Mouse (Mus musculus) hindbrain, embryonic 15.5 days (tissue): ENCODE results near the gene Mgat4e. TPM values are rescaled to one million over a fixed set of nuclear protein-coding genes. Genes with fewer than 3 reads are reported as not detected.
"Not testable (repeated sequence)": the region's sequence is repeated elsewhere in the genome, so short reads cannot be mapped to it uniquely, and the experiment has no call there.

Source experiments
- ATAC-seq: fragments of 200-750 bp; cut with Nextera tagmentation; 2 replicates; pipeline ENCODE4 v1.8.0; 2017; ENCODE audit warnings: low read depth, moderate number of reproducible peaks, moderate TSS enrichment; ENCODE audit not compliant: low FRiP score
- H3K27ac ChIP-seq: fragments of 300-500 bp; sonication (generic); replicated peaks from 2 replicates; pipeline ENCODE4 v1.5.1; 2015; ENCODE audit warnings: mild to moderate bottlenecking, inconsistent platforms
- H3K27me3 ChIP-seq: fragments of 300-500 bp; sonication (generic); 2 replicates; pipeline ENCODE4 v1.6.1; 2015; ENCODE audit warnings: control low read depth, inconsistent platforms
- H3K36me3 ChIP-seq: fragments of 300-500 bp; sonication (generic); 2 replicates; pipeline ENCODE4 v1.6.1; 2015; ENCODE audit warnings: control low read depth, inconsistent platforms
- H3K4me1 ChIP-seq: fragments of 300-500 bp; sonication (generic); replicated peaks from 2 replicates; pipeline ENCODE4 v1.6.1; 2015; ENCODE audit warnings: control low read depth, inconsistent platforms
- H3K4me2 ChIP-seq: fragments of 300-500 bp; sonication (generic); 2 replicates; pipeline ENCODE4 v1.6.1; 2015; ENCODE audit warnings: moderate library complexity, mild to moderate bottlenecking, inconsistent platforms
- H3K4me3 ChIP-seq: fragments of 300-500 bp; sonication (generic); 2 replicates; pipeline ENCODE4 v1.5.1; 2015; ENCODE audit warnings: mild to moderate bottlenecking, inconsistent platforms
- H3K9ac ChIP-seq: fragments of 300-500 bp; sonication (generic); 2 replicates; pipeline ENCODE4 v1.6.1; 2015; ENCODE audit warnings: inconsistent platforms
- H3K9me3 ChIP-seq: fragments of 300-500 bp; sonication (generic); 2 replicates; pipeline ENCODE4 v1.6.1; 2016; ENCODE audit warnings: control low read depth, inconsistent platforms
- WGBS: fragments of 180-500 bp; shearing (Covaris S2); methylation state at CpG from one replicate; pipeline ENCODE4 v1.1.7; 2015; 5-methylcytosine and 5-hydroxymethylcytosine counted together
- polyA plus RNA-seq: library from polyadenylated mRNA; unstranded; fragments of >200 nt; fragmentation: Nextera tagmentation; extraction: Ambion mirVana; gene quantifications from 2 replicates; pipeline ENCODE4 v1.2.1, GENCODE M21; 2015

Mgat4e gene
- polyA plus RNA-seq, 1 experiment from 2014 or later = not detected

DNA sequence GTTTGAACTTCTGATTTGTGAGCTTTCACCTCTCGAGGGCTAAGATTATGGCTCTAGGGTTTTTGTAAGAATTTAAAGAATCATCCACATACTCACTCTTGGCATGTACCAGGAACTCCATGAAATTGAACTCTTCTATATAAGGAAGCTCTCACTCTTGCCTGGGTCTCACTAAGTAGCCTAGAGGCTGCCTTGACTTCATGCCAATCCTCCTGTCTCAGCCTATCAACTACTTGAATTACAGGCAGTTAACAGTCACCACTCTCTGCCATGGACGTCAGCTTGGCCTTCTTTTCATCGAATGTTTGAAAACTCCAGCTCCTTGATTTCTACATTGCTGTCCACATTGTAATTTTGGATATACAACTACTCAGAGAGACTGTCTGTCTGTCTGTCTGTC, 2.9 kb upstream of the Mgat4e start:
- Histone ChIP-seq H3K4me3 (no peak overlapping the region), H3K27ac (no peak overlapping the region), H3K9me3 (no peaks in the 10 kb centered on the region), H3K36me3 (no peaks in the 10 kb centered on the region), H3K4me2 (no peak overlapping the region), H3K27me3 (no peaks in the 10 kb centered on the region), H3K9ac (no peak overlapping the region), H3K4me1 (peaks cover 13% of the 10 kb centered on the region)
- 73% methylated on average over 3 of the region's 3 CpGs for WGBS
- ATAC-seq = no peak

DNA sequence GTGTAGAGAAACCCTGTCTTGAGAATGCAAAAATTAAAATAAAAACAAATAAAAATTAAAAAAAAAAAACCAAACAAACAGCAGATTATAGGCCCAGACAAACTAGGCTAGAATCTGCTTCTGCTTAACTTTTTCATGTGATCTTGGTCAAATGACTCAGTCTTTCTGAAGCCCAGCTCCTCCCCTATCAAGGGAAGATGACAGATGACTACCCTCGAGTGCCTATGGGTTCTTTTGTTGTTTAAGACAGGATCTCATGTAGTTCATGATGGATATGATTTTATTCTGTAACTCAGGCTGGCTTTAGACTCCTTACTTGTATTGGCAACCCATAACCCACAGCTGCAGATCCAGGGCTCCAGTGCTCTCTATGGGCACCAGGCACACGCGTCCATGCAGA, 2.4 kb upstream of the Mgat4e start:
- Histone ChIP-seq H3K9ac (no peak overlapping the region), H3K27ac (no peak overlapping the region), H3K36me3 (no peaks in the 10 kb centered on the region), H3K4me2 (no peak overlapping the region), H3K4me3 (no peak overlapping the region), H3K27me3 (no peaks in the 10 kb centered on the region), H3K4me1 (peaks cover 8% of the 10 kb centered on the region), H3K9me3 (no peaks in the 10 kb centered on the region)
- WGBS = 81% methylated on average over 3 of the region's 3 CpGs
- no peak for ATAC-seq

GRCm38 (mm10) chr1:134548231-134548630, 1.3 kb downstream of the Mgat4e start:
- no peaks in the 10 kb centered on the region for H3K4me1 ChIP-seq
- no peaks in the 10 kb centered on the region for H3K36me3 ChIP-seq
- H3K9me3 ChIP-seq = no peaks in the 10 kb centered on the region
- no peak overlapping the region for H3K9ac ChIP-seq
- ATAC-seq = no peak
- H3K27me3 ChIP-seq = no peaks in the 10 kb centered on the region
- no peak overlapping the region for H3K4me2 ChIP-seq
- H3K4me3 ChIP-seq = no peak overlapping the region
- 70% methylated on average over 4 of the region's 4 CpGs for WGBS
- H3K27ac ChIP-seq = no peak overlapping the region

DNA sequence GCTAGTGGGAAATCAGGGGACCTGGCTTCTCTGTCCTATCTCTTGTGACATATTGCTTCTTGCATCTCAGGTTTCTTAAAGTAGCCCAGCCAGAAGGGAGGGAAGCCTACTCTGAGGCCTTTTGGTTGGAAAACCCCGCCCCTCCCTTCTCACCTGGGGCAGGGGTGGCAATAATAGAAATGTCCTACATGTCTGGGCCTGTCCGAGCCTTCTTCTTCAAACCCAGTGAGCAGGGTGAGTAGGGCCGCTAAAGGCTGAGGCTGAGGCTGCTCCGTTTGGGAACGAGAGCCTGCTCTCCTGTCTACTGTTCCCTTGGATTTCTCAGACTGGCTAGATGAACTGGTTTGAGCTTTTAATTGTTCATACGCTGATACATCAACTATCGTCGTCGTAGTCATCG, 8.9 kb downstream of the Mgat4e start:
- no peaks in the 10 kb centered on the region for H3K36me3 ChIP-seq
- H3K4me2 ChIP-seq = no peak overlapping the region
- H3K9ac ChIP-seq = no peak overlapping the region
- no peaks in the 10 kb centered on the region for H3K9me3 ChIP-seq
- no peak for ATAC-seq
- WGBS = 93% methylated on average over 10 of the region's 10 CpGs
- H3K27me3 ChIP-seq = no peaks in the 10 kb centered on the region
- no peaks in the 10 kb centered on the region for H3K4me1 ChIP-seq
- no peak overlapping the region for H3K4me3 ChIP-seq
- no peak overlapping the region for H3K27ac ChIP-seq

DNA sequence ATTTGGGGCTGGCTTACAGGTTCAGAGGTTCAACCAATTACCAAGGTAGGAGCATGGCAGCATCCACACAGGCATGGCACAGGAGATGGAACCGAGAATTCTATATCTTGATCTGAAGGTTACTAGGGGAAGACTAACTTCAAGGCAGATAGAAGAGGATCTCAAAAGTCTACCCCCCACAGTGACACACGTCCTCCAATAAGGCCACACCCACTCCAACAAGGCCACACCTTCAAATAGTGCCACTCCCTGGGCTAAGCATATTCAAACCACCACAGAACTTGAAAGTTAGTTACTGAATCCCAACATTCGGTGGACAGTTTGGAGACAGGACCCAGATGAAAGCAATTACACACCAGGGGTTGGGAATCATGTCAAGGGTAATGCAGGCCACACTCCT, 14.0 kb downstream of the Mgat4e start:
- H3K4me3 ChIP-seq = no peak overlapping the region
- no peaks in the 10 kb centered on the region for H3K36me3 ChIP-seq
- no peak overlapping the region for H3K4me2 ChIP-seq
- no peaks in the 10 kb centered on the region for H3K9me3 ChIP-seq
- no peak for ATAC-seq
- no peaks in the 10 kb centered on the region for H3K4me1 ChIP-seq
- H3K27ac ChIP-seq = no peak overlapping the region
- no peak overlapping the region for H3K9ac ChIP-seq
- WGBS = 83% methylated on average over 3 of the region's 3 CpGs
- H3K27me3 ChIP-seq = no peaks in the 10 kb centered on the region

GRCm38 (mm10) chr1:134535054-134535453, 14.4 kb downstream of the Mgat4e start:
- no peak overlapping the region for H3K27ac ChIP-seq
- 97% methylated on average over 1 of the region's 1 CpGs for WGBS
- H3K9ac ChIP-seq = no peak overlapping the region
- ATAC-seq = no peak
- H3K4me1 ChIP-seq = no peaks in the 10 kb centered on the region
- no peaks in the 10 kb centered on the region for H3K36me3 ChIP-seq
- no peaks in the 10 kb centered on the region for H3K27me3 ChIP-seq
- no peak overlapping the region for H3K4me2 ChIP-seq
- no peaks in the 10 kb centered on the region for H3K9me3 ChIP-seq
- no peak overlapping the region for H3K4me3 ChIP-seq

GRCm38 (mm10) chr1:134533710-134534109, 15.8 kb downstream of the Mgat4e start:
- not testable (repeated sequence) for H3K9me3 ChIP-seq, H3K4me1 ChIP-seq, H3K36me3 ChIP-seq, ATAC-seq, H3K4me2 ChIP-seq, H3K9ac ChIP-seq, H3K27me3 ChIP-seq, H3K4me3 ChIP-seq, H3K27ac ChIP-seq
- WGBS = 95% methylated on average over 10 of the region's 10 CpGs

GRCm38 (mm10) chr1:134530618-134531017, 18.9 kb downstream of the Mgat4e start:
- ATAC-seq = peak; percentile 77
- H3K4me2 ChIP-seq = no peak overlapping the region
- WGBS = 64% methylated on average over 6 of the region's 6 CpGs
- H3K9ac ChIP-seq = no peak overlapping the region
- H3K36me3 ChIP-seq = no peaks in the 10 kb centered on the region
- H3K27me3 ChIP-seq = no peaks in the 10 kb centered on the region
- no peak overlapping the region for H3K27ac ChIP-seq
- H3K4me3 ChIP-seq = no peak overlapping the region
- no peaks in the 10 kb centered on the region for H3K9me3 ChIP-seq
- H3K4me1 ChIP-seq = no peaks in the 10 kb centered on the region

- Histone ChIP-seq H3K4me3 (no peak overlapping the region), H3K4me2 (no peak overlapping the region), H3K27ac (no peak overlapping the region), H3K36me3 (no peaks in the 10 kb centered on the region), H3K9ac (no peak overlapping the region), H3K4me1 (no peaks in the 10 kb centered on the region), H3K27me3 (no peaks in the 10 kb centered on the region), H3K9me3 (no peaks in the 10 kb centered on the region)
- no peak for ATAC-seq
- WGBS = 86% methylated on average over 6 of the region's 6 CpGs
Measured at GRCm38 (mm10) chr1:134526752-134527151, 22.7 kb downstream of the Mgat4e start.

DNA sequence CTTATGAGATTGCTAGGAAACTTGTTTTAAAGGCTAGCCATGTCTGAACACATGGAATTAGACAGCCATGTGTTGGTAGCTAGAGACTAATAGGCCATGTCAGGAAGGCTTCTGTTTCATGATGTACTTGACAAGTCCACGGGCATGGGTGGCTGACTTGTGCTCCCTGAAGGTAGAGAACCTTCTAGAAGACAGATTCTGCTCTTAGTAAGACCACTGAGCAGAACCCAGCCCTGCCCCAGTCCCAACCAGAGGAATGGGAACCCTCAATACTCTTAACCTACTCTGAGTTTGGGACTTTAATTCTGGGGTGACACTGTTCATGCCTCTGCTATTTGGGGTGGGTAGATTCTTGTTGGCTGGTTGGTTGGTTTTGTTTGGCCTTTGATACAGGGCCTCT, 24.5 kb downstream of the Mgat4e start:
- Histone ChIP-seq H3K4me2 (no peak overlapping the region), H3K9me3 (no peaks in the 10 kb centered on the region), H3K4me3 (no peak overlapping the region), H3K36me3 (no peaks in the 10 kb centered on the region), H3K27me3 (no peaks in the 10 kb centered on the region), H3K4me1 (no peaks in the 10 kb centered on the region), H3K27ac (no peak overlapping the region), H3K9ac (no peak overlapping the region)
- ATAC-seq = no peak
- WGBS = 88% methylated on average over 1 of the region's 1 CpGs

DNA sequence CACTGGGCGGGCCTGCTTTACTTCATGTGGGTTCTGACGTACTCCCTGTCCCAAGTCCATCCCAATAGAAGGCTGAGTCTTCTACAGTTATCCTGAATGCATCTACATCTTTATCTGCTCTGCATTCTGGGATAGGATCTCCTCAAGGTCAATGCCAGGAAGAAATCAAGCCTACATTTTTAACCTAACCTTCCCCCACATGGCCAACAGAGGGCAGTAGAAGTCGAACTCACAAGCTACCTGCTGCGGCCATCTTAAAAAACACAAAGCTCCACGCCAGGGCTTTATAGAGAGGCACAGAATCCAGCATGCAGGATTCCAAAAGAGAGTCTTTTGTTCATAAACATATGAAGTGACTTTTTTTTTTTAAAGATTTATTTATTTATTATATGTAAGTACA, 25.1 kb downstream of the Mgat4e start:
- H3K9ac ChIP-seq = no peak overlapping the region
- 73% methylated on average over 5 of the region's 5 CpGs for WGBS
- H3K27ac ChIP-seq = no peak overlapping the region
- no peaks in the 10 kb centered on the region for H3K27me3 ChIP-seq
- no peaks in the 10 kb centered on the region for H3K36me3 ChIP-seq
- no peak overlapping the region for H3K4me2 ChIP-seq
- H3K4me1 ChIP-seq = no peaks in the 10 kb centered on the region
- no peak overlapping the region for H3K4me3 ChIP-seq
- no peaks in the 10 kb centered on the region for H3K9me3 ChIP-seq
- no peak for ATAC-seq

GRCm38 (mm10) chr1:134522325-134522724, 27.2 kb downstream of the Mgat4e start:
- H3K9ac ChIP-seq = no peak overlapping the region
- 61% methylated on average over 2 of the region's 2 CpGs for WGBS
- ATAC-seq = no peak

GRCm38 (mm10) chr1:134521163-134521562, 28.3 kb downstream of the Mgat4e start:
- 88% methylated on average over 7 of the region's 7 CpGs for WGBS

More at GRCm38 (mm10) chr1:134522325-134522724, 27.2 kb downstream of the Mgat4e start:
- Histone ChIP-seq H3K27me3 (no peaks in the 10 kb centered on the region), H3K4me3 (no peak overlapping the region), H3K4me1 (no peaks in the 10 kb centered on the region), H3K27ac (no peak overlapping the region), H3K36me3 (no peaks in the 10 kb centered on the region), H3K4me2 (no peak overlapping the region), H3K9me3 (no peaks in the 10 kb centered on the region)

More at GRCm38 (mm10) chr1:134521163-134521562, 28.3 kb downstream of the Mgat4e start:
- Histone ChIP-seq H3K4me1 (peaks cover 5% of the 10 kb centered on the region), H3K9ac (no peak overlapping the region), H3K4me2 (no peak overlapping the region), H3K27ac (no peak overlapping the region), H3K27me3 (no peaks in the 10 kb centered on the region), H3K9me3 (no peaks in the 10 kb centered on the region), H3K4me3 (no peak overlapping the region), H3K36me3 (no peaks in the 10 kb centered on the region)
- no peak for ATAC-seq
